In the genomic region with DNA sequence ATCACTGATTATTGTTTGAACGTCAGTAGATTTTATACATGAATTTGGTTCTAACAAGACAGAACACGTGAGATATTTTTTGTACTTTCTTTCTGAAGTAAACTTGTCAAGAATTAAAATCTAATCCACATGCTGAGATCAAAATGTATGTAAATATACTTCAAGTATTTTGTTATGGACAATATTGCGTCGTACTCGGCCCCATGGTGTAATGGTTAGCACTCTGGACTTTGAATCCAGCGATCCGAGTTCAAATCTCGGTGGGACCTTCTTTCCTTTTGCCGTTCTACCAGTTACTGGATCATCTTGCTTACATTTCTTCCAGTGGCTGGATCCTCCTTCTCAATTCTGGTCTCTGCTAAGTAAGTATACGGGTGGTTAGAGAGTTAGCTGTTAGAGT, we compare ENCODE assay signal across 8 mouse cellular contexts. TPM values are rescaled to one million over a fixed set of nuclear protein-coding genes. Genes with fewer than 3 reads are reported as not detected.
DNase-seq lines count a peak whose midpoint lies in the region; ATAC-seq and TF ChIP-seq lines count a peak whose summit lies in the region.

No protein-coding gene starts in this region.

- peak; percentile 28 for ATAC-seq in Patski
- ATAC-seq in hindbrain, embryonic 14.5 days (ENCODE audit: low FRiP score), result no peak; the same call in 1 of the 2 replicates
- ATAC-seq in lung, postnatal 0 days, result peak; percentile 51

- H3K4me3 ChIP-seq in hindbrain, embryonic 14.5 days (replicated peaks; ENCODE audit: low read length), result peak overlapping the region; percentile 46
- peak overlapping the region; percentile 52 for H3K4me3 ChIP-seq in lung, postnatal 0 days (ENCODE audit: low read depth, low read length)

- no peaks in the 10 kb centered on the region for H3K27me3 ChIP-seq in Patski
- no peaks in the 10 kb centered on the region for H3K27me3 ChIP-seq in hindbrain, embryonic 14.5 days (ENCODE audit: control insufficient read depth, insufficient read depth, low read length)
- H3K27me3 ChIP-seq in lung, postnatal 0 days (replicated peaks; ENCODE audit: insufficient read depth, low read length), result no peaks in the 10 kb centered on the region

- POLR2A ChIA-PET in Patski (lab: Charles Lee), result no interaction called here

- H3K36me3 ChIP-seq in hindbrain, embryonic 14.5 days (replicated peaks; ENCODE audit: control insufficient read depth, insufficient read depth), result no peaks in the 10 kb centered on the region
- H3K36me3 ChIP-seq in lung, postnatal 0 days (ENCODE audit: insufficient read depth, low read length), result no peaks in the 10 kb centered on the region

- 0 out of 2 replicates have a peak, but pooled peaks have one; percentile 59 for TF ChIP-seq EP300 in lung, postnatal 0 days (IDR thresholded peaks at IDR 0.05)

- H3K9ac ChIP-seq in hindbrain, embryonic 14.5 days, result no peak overlapping the region
- H3K9ac ChIP-seq in lung, postnatal 0 days (replicated peaks; ENCODE audit: low read depth), result no peak overlapping the region

- no peak for TF ChIP-seq CTCF in Patski (IDR thresholded peaks at IDR 0.05)
- TF ChIP-seq CTCF in lung, postnatal 0 days (IDR thresholded peaks at IDR 0.05), result no peak

- no peak for DNase-seq in Patski (ENCODE audit: low read depth, low spot score)
- peak; percentile 81 for DNase-seq in cerebellum, postnatal 25 days
- peak; percentile 86 to 91 for DNase-seq in frontal cortex, postnatal 36 days (ENCODE audit: low spot score in 2 of 2)
- peak; percentile 92 for DNase-seq in hindbrain, embryonic 14.5 days (ENCODE audit: low spot score)
- DNase-seq in layer of hippocampus, postnatal 14 days (ENCODE audit: low spot score in 2 of 2), result peak; percentile 72 to 92
- peak; percentile 76 for DNase-seq in lung, postnatal 0 days (ENCODE audit: low spot score)
- DNase-seq in retina, embryonic 14.5 days (ENCODE audit: low spot score), result peak; percentile 92
- DNase-seq in urinary bladder, adult 2 months (ENCODE audit: low spot score), result peak; percentile 50

- peak overlapping the region; percentile 89 for H3K4me2 ChIP-seq in hindbrain, embryonic 14.5 days (replicated peaks)
- H3K4me2 ChIP-seq in lung, postnatal 0 days (replicated peaks; ENCODE audit: low read depth, low read length), result peak overlapping the region; percentile 65

- no peaks in the 10 kb centered on the region for H3K9me3 ChIP-seq in hindbrain, embryonic 14.5 days (ENCODE audit: control insufficient read depth, low read length)
- H3K9me3 ChIP-seq in lung, postnatal 0 days (ENCODE audit: low read length), result no peaks in the 10 kb centered on the region

- in situ Hi-C loops in Patski (cut with MboI; ENCODE audit: low pct_unique_long_range_greater_than_20kb), result loop anchor here (5.0 to 10.0 kb wide), 2 partner anchors 225 to 1577 kb away; no protein-coding TSS in a partner anchor

- CTCF ChIA-PET in Patski (lab: Charles Lee), result interaction anchor here (2.1 to 2.8 kb wide), 2 partner anchors 87 to 95 kb away, joined by 6 to 18 read pairs; no protein-coding TSS in a partner anchor

- H3K4me1 ChIP-seq in hindbrain, embryonic 14.5 days (replicated peaks; ENCODE audit: control insufficient read depth, insufficient read depth, low read length), result peaks cover 10% of the 10 kb centered on the region; the same call in 1 of the 2 replicates
- H3K4me1 ChIP-seq in lung, postnatal 0 days (ENCODE audit: insufficient read depth, low read depth, low read length), result no peaks in the 10 kb centered on the region

- 2% methylated on average over 10 of the region's 10 CpGs for WGBS in hindbrain, embryonic 14.5 days
- WGBS in lung, postnatal 0 days, result 0% methylated on average over 10 of the region's 10 CpGs

- H3K27ac ChIP-seq in hindbrain, embryonic 14.5 days, result no peak overlapping the region
- H3K27ac ChIP-seq in lung, postnatal 0 days (ENCODE audit: low read length), result peak overlapping the region; percentile 74

RNA-seq across cellular contexts. Expression of a gene that starts 11.4 kb away (rescaled TPM):
- 7.0 TPM for polyA plus RNA-seq in Patski (2021)
- polyA plus RNA-seq in hindbrain, embryonic 14.5 days (2014; fragmentation: Nextera tagmentation; extraction: Ambion mirVana), result 3.2 and 3.3 TPM in 2 replicates
- total RNA-seq in layer of hippocampus, postnatal 14 days (2021), result 100 to 1,000 TPM; 253 to 315 TPM
- 5.5 and 7.0 TPM in 2 replicates for polyA plus RNA-seq in lung, postnatal 0 days (2015; fragmentation: Nextera tagmentation; extraction: Ambion mirVana)
- 27.8 and 30.5 TPM in 2 replicates for polyA plus RNA-seq in urinary bladder, adult 2 months (2012; rRNA removed)

RNA-seq across cellular contexts. Expression of a gene that starts 14.3 kb away (rescaled TPM):
- polyA plus RNA-seq in Patski (2021), result 1.3 TPM
- 0.81 and 3.3 TPM in 2 replicates for polyA plus RNA-seq in hindbrain, embryonic 14.5 days (2014; fragmentation: Nextera tagmentation; extraction: Ambion mirVana)
- 10 to 100 TPM; 23.4 to 33.5 TPM for total RNA-seq in layer of hippocampus, postnatal 14 days (2021)
- polyA plus RNA-seq in lung, postnatal 0 days (2015; fragmentation: Nextera tagmentation; extraction: Ambion mirVana), result 1.3 and 1.7 TPM in 2 replicates
- 1.3 and 5.2 TPM in 2 replicates for polyA plus RNA-seq in urinary bladder, adult 2 months (2012; rRNA removed)

RNA-seq across cellular contexts. Expression of a gene that starts 15.8 kb away (rescaled TPM):
- 1.7 TPM for polyA plus RNA-seq in Patski (2021)
- polyA plus RNA-seq in hindbrain, embryonic 14.5 days (2014; fragmentation: Nextera tagmentation; extraction: Ambion mirVana), result 1.2 TPM in 1 of 2 replicates, not detected in the other
- total RNA-seq in layer of hippocampus, postnatal 14 days (2021), result 10 to 100 TPM in 1 of 2 experiments, 1 to 10 TPM in 1; 3.7 to 12.5 TPM
- polyA plus RNA-seq in lung, postnatal 0 days (2015; fragmentation: Nextera tagmentation; extraction: Ambion mirVana), result 0.30 and 0.80 TPM in 2 replicates
- 0.40 and 0.90 TPM in 2 replicates for polyA plus RNA-seq in urinary bladder, adult 2 months (2012; rRNA removed)

RNA-seq across cellular contexts. Expression of a gene that starts 23.8 kb away (rescaled TPM):
- polyA plus RNA-seq in Patski (2021), result 2.1 TPM
- polyA plus RNA-seq in hindbrain, embryonic 14.5 days (2014; fragmentation: Nextera tagmentation; extraction: Ambion mirVana), result 0.22 TPM in 1 of 2 replicates, not detected in the other
- 1 to 10 TPM; 1.2 to 1.9 TPM for total RNA-seq in layer of hippocampus, postnatal 14 days (2021)
- 0.12 TPM in 1 of 2 replicates, not detected in the other for polyA plus RNA-seq in lung, postnatal 0 days (2015; fragmentation: Nextera tagmentation; extraction: Ambion mirVana)
- polyA plus RNA-seq in urinary bladder, adult 2 months (2012; rRNA removed), result 0.60 and 0.69 TPM in 2 replicates

RNA-seq across cellular contexts. Expression of a gene that starts 24.4 kb away (rescaled TPM):
- polyA plus RNA-seq in Patski (2021), result 0.49 TPM
- 0.28 and 0.29 TPM in 2 replicates for polyA plus RNA-seq in hindbrain, embryonic 14.5 days (2014; fragmentation: Nextera tagmentation; extraction: Ambion mirVana)
- total RNA-seq in layer of hippocampus, postnatal 14 days (2021), result 10 to 100 TPM; 19.7 to 24.2 TPM
- polyA plus RNA-seq in lung, postnatal 0 days (2015; fragmentation: Nextera tagmentation; extraction: Ambion mirVana), result 0.32 and 0.33 TPM in 2 replicates
- 0.44 and 0.78 TPM in 2 replicates for polyA plus RNA-seq in urinary bladder, adult 2 months (2012; rRNA removed)
